Mouse (Mus musculus) testis, adult 2 months (tissue): ENCODE results near the gene Ass1.

ENCODE experiments used
- CTCF ChIP-seq: fragments of 200-500 bp; IDR thresholded peaks from 2 replicates; pipeline ENCODE4 v1.5.1; 2012; ENCODE audit warnings: low read depth, mild to moderate bottlenecking, inconsistent platforms, low read length, moderate library complexity; ENCODE audit not compliant: control insufficient read depth, insufficient read depth, insufficient replicate concordance
- POLR2A ChIP-seq: fragments of 200-500 bp; IDR thresholded peaks from 2 replicates; pipeline ENCODE4 v1.6.1; 2012; ENCODE audit warnings: low read depth, mild to moderate bottlenecking, inconsistent platforms, low read length, moderate library complexity; ENCODE audit not compliant: control insufficient read depth

- TF ChIP-seq POLR2A (no peak), CTCF (no peak)
Measured at GRCm38 (mm10) chr2:31502616-31503522, 32.9 kb downstream of the Ass1 start.
